Mouse (Mus musculus) layer of hippocampus, adult 18-20 months (tissue): Measurements from ENCODE around the gene Ctf1. TPM values are rescaled to one million over a fixed set of nuclear protein-coding genes. Genes with fewer than 3 reads are reported as not detected.
"Not testable (repeated sequence)": the region's sequence is repeated elsewhere in the genome, so short reads cannot be mapped to it uniquely, and the experiment has no call there.

ENCODE experiments used
- DNase-seq, 2 experiments: peaks; one replicate each; pipeline ENCODE4 v3.0.0; 2022; ENCODE audit warnings: low spot score in 2 of 2
- total RNA-seq, 2 experiments: library from RNA; stranded (reverse); gene quantifications; 2 replicates each; pipeline ENCODE4 v1.2.3; 2021

Gene Ctf1
- total RNA-seq, 2 experiments from 2014 or later, result 3.5 to 4.6 TPM

DNA sequence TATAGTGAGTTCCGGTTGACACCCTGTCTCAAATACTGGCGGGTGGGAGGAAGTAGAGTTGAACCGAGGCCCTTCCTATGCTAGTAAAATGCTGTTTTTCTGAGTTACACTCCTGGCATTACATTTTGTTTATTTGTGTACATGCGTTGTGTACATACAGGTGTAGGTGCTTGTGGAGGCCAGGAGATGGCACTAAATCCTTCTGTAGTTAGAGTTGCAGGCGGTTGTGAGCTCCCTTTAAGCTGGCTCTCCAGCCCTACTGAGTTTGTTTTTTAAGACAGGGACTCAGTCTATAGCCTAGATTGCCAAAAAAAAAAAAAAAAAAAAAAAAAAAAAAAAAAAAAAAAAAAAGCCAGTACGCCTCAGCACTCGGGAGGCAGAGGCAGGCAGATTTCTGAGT lies 15.4 kb downstream of the Ctf1 start:
- no peak for DNase-seq

DNA sequence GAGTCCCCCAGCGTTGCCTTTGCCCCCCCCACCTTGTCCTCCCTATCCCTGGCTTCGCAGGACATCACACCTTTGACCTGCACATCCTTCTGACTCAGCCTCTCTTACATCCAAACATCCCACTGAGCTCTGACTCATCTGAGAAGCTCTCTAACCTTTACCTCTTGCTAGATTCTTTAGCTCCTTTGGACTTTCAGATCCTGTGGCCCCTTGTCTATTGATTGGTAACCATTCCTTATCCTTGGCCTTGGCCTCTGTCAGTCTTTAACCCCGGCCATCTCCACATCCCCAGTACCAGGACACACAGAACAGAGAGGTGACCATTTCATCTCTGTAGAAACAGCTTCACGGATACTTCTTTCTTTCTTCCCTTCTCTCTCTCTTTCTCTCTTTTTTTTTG lies 17.6 kb downstream of the Ctf1 start:
- no peak for DNase-seq

DNA sequence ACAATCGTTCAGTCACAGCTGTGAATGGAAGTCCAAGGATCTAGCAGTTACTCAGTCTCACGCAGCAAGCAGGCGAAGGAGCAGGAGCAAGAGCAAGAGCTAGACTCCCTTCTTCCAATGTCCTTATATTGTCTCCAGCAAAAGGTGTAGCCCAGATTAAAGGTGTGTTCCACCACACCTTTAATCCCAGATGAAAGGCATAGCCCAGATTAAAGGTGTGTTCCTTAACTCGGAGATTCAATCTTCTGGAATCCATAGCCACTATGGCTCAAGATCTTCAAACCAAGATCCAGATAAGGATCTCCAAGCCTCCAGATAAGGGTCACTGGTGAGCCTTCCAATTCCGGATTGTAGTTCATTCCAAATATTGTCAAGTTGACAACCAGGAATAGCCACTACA lies 19.5 kb downstream of the Ctf1 start, which contains the start of gene Ctf2:
Gene Ctf2 (minus strand): TSS at position 101 of the 400 bp plus-strand sequence.
- not testable (repeated sequence) for DNase-seq

DNA sequence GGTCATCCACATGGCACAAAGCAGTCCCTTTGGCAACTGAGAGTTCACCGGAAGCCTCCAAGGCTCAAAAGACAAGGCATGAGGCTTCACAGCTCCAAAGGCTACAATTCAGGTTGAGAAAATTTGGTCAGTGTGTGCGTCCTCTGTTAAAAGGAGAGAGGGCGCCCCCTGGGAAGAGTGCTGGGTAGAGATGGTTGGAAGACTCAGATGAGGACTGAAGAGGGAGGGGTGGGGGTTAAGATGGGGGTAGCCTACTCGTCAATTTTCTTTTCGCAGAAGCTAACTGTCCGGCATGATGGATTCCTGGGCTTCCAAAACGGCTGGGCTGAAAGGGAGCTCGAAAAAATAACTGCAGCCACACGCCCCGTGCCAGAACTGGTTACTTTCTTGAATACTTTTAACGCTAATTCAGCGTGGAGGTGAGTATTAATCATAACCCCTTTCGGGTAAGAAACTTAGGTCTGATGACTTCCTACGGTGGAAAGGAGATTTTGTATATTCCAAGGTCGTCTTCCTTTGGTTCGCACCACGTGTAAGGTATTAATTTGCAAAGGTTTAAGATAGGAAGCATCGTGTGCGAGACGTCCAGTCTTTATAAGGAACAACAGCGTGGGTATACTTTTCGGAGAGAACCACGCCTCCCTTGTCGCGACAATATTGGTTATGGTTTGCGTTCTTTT lies 32.0 kb downstream of the Ctf1 start, which contains the start of gene Fbxl19:
Gene Fbxl19 (plus strand): TSS at position 178 of the 680 bp plus-strand sequence.
- DNase-seq, result peak; percentile 67 to 83

DNA sequence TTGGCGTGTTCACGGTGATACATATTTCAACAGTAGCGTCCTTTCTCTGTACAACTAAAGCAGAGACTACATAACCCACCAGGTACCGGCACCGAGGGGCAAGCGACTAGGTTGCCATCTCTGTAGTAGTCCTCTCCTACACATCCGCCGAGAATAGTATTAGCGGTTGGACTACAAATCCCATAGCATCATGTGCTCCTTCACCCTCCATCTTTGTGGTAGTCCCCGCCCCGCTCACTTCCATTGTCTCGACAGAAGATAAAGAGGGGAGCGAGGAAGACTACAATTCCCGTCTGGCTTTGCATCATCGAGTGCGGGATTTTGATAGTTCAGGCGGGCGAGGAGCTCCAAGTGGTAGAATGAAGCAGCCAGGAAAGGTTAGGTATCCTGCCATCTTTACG lies 32.7 kb downstream of the Ctf1 start:
- DNase-seq, result peak; percentile 95 to 98

DNA sequence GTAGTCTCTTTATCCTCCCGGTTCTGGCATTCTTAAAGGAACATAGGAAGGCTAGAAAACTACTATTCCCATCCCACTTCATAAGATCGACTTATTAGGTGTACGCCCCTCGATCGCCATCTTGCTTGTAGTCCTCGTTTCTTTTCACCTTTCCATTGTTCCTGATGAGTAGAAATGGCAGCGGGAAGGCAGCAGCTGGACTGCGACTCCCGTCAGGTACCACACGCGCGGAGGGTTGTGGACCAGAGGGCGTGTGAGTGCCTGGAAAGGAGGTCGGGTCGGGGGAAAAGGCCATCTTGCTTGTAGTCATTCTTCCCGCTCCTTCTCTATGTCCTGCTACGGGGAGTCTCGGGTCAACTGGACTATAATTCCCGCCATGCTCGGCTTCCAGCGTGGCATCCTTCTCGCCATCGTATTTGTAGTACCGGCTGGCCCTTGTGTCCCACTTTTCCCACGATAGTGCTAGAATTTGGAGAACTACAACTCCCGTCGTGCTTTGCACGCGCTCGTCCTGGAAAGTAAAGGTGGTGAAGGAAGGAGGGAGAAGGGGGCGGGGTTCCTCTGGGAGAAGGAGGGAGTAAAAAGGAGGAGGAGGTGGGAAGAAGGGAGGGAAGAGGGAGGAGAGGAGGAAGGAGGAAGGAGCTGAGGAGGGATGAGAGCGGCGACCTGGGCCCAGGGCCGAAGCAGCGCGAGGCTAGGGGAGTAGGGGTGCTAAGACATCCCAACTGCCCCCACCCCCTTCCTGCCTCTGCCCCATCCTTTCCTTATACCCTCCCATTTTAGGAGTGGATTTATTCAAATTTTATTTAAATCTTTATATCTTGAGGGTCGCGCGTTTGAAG lies 33.3 kb downstream of the Ctf1 start:
- DNase-seq, result peak; percentile 98 to 99

DNA sequence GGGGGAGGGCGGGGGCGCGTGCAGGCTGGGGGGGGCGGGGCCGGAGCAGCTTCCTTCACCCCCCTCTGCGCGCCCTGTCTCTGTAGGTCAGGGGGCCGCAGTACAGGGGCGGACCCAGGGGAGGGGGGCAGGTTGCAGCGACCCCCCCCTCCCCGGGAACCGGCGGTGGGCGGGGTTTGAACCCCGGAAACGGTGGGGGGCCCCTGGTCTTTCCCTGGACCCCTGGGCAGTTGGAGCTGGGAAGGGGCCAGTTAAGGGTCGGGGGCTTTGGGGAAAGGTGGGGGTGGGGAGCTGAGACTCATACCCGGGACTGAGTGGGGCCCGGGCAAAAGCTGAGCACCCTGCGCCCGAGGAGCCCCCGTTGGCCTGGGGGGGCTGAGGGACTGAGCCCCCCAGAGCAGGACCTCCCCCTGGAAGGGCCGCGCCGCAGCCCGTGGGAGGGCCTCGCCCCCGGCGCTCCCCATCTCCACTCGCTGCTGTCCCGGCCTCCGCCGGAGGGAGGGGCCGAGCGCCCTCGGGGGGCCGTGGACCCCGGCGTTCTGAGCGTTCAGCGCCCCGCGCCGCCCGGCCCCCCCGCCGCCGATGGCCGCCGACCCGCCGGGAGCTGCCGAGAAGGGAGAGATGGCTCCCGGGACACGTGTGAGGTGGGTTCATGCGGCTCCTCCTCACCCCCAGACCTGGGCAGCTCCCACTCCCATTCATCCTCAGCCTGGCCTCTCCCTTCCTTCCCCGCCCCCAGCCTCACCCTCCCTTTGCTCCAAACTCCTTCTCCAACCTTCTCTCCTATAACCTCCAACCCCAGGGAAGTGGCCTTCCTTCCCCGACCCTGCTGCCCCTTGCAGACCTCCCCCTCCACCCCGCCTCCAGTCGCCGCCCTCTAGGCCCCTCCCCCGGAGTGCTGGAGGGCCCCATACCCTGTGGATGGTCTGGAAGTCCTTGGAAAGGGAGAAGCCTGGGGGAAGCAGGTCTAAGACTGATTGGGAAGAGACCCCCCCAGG lies 34.3 kb downstream of the Ctf1 start:
- DNase-seq, result no peak

DNA sequence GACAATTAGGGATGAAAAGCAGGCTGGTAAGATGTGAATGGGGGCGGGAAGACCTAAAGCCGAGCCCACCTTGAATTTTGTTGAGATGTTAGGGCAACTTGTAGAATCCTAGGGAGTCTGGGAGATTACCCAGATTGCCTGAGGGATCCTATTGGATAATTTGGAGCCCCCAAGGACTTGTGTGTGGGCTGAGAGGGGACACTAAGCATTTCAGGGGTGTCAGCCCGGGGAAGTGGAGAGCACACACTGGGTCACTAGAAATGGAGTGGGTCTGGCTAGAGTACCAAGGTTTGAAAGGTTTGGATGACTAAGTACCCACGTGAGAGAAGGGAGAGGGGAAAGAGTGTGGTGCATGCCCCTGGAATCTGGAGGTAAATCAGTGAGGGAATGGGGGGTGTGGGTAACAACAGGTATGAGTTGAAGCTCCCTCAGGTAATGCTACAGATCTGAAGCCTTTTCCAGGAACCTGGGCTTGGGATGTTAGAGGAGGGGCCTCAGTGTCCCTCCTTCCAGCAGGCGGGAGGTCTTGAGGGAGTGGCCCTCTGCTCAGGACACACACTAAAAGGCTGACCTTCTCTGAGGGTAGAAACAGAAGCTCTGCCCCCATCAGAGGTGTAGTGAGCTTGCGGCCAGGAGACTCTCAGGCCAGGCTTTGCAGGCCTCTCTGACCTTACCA lies 35.2 kb downstream of the Ctf1 start:
- no peak for DNase-seq

DNA sequence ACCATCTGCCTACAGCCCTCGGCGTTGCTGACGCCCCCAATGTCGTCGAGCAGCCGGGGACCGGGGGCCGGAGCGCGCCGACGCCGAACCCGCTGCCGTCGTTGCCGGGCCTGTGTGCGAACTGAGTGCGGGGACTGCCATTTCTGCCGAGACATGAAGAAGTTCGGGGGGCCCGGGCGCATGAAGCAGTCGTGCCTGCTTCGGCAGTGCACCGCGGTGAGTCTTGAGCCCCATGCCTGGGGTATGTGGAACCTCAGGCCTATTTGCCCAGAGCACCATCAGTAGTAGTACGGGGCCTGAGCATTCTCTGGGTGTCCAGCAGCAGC lies 35.7 kb downstream of the Ctf1 start:
- DNase-seq, result no peak

DNA sequence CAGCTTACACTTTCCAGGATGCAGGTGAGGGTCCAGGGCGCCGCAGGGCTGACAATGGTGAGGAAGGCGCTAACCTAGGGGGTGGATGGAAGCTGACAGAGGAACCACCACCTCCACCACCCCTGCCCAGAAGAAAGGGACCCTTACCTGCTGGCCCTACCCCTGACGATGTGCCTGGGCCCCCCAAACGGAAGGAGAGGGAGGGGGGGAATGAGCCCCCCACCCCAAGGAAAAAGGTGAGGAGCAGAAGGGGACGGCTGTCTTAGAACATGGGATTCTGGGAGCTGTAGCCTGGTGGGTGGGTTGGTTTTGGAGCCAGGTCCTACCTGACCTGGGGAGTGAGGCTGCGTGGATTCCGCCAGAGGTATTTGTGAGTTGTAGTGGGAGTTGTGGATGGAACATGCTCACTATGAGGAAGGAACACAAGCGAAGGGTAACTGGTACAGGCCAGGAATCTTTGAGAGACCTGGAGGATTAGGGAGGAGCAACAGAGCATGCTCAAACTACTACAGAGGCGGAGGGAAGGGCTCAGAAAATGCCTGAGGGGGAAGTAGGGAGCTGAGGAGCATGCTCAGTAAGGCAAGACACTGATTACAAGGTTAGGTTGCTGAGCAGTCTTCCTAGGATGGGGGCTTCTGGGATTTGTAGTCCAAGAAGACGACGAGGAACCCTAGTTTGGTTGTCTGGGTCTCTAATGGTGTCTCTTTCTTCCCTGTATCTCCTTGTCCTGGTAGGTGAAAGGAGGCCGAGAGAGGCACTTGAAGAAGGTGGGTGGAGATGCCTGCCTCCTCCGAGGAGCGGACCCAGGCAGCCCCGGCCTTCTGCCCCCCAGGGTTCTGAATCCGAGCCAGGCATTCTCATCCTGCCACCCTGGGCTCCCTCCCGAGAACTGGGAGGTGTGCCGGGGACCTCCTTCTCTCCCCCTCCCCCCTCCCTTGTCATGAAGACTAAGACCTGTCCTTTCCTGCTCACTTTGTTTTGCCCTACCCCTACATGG lies 37.9 kb downstream of the Ctf1 start:
- DNase-seq, result peak in 1 of 2 experiments; percentile 74

DNA sequence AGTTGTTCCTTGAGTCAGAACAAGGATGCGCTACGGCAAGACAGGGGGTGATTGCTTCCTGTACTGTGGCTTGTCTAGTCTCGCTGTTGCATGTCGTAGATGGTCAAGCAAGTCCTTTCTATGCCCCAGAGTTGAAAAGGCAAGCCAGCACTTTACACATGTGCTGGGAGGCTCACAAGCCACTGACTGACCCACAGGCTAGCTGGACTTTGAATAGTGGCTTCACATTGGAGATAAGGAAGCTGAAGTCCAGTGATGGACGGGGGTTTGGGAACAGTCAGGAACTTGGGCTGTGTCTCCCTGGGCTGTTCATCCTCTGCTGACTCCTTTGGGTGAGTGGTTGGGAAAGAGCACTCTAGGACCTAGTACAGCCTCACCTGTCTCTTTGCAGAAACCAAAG lies 39.1 kb downstream of the Ctf1 start:
- DNase-seq, result no peak

DNA sequence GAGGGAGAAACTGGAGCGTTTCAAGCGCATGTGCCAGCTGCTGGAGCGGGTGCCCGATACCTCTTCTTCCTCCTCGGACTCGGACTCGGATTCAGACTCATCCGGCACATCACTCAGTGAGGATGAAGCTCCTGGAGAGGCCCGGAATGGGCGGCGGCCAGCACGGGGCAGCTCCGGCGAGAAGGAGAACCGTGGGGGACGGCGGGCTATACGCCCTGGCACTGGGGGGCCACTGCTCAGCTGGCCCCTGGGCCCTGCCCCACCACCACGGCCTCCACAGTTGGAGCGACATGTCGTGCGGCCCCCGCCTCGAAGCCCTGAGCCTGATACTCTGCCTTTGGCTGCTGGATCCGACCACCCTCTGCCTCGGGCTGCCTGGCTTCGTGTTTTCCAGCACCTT lies 39.5 kb downstream of the Ctf1 start:
- DNase-seq, result no peak

DNA sequence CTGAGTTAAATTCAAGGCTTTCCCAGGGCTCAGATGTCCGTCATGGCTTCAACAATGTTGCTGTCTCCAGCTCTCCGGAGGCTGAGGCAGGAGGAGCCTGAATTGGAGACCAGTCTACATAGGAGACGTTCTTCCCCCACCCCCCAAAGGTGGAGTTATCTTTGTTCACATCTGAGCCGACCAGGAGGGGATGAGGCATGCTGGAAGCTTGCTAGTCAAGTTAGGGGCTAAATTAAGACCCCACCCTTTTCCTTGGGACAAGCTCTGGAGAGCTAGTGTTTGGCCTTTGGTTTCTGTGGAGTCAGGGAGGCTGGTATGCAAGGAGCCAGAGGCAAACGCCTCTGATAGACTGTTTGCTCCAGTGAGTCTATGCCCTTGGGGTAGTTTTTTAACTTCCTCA lies 40.6 kb downstream of the Ctf1 start:
- no peak for DNase-seq

DNA sequence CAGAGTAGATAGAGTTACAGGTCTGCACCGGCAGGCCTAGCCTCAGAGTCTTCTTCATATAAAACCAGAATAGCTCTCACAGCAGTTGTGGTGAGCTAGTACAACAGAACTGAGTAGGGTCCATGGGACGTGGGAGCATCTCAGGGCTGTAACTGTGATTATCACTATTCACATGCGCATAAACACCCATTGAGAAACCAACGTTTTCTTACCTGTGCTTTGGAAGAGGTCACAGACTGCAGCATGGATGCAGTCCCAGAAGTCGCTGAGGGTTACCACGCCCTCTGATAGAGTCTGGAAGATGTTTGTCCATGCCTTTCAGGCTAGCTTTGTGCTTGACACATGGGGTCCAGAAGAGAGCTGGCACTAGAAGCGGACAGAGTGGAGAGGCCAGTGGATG lies 41.2 kb downstream of the Ctf1 start:
- no peak for DNase-seq

DNA sequence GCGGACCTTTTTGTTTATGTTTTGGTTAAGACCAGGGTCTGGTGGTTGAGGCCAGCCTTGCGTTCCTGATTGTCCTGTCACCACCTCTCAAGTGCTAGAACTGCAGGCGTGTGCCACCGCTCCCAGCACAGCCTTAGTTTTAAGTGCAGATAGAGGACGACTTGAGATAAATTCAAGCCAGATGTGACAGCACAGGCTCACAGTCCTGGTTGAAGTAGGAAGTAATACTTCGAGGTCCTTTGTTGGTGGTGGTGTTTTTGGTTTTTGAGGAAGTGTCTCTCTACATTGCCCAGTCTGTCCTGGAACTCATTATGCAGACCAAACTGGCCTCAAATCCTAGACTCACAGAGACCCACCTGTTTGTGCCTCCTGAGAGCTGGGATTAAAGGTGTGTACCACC lies 47.2 kb downstream of the Ctf1 start:
- DNase-seq, result no peak

DNA sequence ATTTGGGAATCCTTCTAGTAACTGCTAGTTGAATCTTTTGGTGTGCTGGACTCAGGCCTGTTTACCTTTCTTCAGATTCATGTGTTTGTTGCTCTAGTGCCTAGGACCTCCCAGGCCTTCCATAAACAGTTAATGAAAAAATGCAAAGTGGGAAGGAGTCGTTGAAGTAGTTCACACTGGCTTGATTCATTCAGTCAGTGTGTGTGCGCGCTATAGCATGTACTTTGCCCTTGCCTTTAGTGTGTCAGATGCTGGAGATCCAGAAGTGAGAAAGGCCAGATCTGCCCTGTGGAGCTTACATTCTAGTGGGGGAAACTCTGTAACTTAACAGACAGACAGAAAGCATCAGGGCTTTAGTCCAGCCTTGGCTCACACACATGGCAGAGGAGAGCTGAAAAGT lies 47.9 kb downstream of the Ctf1 start:
- DNase-seq, result no peak

DNA sequence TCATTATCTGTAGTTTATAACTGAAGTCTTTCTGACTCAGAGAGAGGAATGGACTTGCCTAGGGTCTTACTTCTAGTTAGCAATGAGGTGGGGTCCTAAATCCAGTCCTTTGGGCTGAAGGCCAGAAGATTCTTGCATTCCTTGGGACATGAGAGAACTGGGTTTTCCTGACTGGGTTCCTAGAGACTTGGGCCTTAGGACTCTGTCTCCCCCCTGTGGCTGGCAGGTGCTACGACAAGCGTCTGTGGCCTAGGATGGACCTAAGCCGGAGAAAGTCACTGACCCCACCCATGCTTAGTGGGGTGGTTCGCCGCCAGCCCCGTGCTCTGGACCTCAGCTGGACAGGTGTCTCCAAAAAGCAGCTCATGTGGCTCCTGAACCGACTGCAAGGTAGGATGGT lies 48.5 kb downstream of the Ctf1 start:
- DNase-seq, result peak in 1 of 2 experiments; percentile 63

DNA sequence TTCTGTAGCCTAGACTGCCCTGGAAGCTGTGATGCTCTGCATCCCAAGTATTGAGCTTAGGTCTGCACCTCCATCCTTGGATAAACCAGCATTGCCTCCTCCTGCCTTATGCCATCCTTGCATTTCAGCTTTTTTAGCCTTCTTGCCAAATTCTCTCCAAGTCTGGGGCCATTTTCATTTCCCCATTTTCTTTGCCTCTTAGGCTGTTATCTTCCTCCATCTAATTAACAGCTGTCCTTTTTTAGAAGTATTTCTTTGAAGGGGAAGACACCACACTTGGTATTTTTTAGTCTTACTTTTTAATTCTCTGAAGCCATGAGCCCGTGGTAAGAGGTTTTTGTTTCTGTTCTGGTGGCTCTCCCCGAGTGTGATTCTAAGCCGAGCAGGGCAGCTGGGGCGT lies 51.1 kb downstream of the Ctf1 start:
- no peak for DNase-seq

DNA sequence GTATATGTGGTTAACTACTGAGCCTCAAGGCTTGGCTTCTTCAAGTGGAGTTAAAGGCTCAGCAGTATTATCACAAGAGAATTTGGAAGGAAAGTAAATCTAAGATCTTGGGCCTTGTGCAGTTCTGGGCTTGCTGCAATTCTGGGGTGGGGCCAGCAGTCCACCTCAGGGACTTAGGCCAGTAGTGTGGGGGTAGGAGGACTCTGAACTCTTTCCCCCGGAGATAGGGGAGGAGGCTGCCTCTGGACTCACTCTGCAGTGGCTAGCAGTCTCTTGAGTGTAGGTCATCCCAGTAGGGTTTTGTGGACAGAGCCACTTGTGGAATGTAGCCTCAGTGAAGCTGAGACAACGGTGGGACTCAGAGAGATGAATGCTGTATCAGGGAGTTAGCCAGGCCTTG lies 53.2 kb downstream of the Ctf1 start:
- DNase-seq, result no peak
